Mouse (Mus musculus) stomach, embryonic 15.5 days (tissue): ENCODE results near the gene Pigo. TPM values are rescaled to one million over a fixed set of nuclear protein-coding genes. Genes with fewer than 3 reads are reported as not detected.

Experiments used
- ATAC-seq: fragments of 200-750 bp; cut with Nextera tagmentation; 2 replicates; pipeline ENCODE4 v1.8.0; 2017; ENCODE audit warnings: low read depth, moderate number of reproducible peaks, moderate TSS enrichment; ENCODE audit not compliant: insufficient read depth, low FRiP score
- H3K27ac ChIP-seq: fragments of 300-500 bp; sonication (generic); 2 replicates; pipeline ENCODE4 v1.5.1; 2015; ENCODE audit warnings: mild to moderate bottlenecking, inconsistent platforms
- H3K27me3 ChIP-seq: fragments of 300-500 bp; sonication (generic); replicated peaks from 2 replicates; pipeline ENCODE4 v1.6.1; 2015; ENCODE audit warnings: inconsistent platforms
- H3K36me3 ChIP-seq: fragments of 300-500 bp; sonication (generic); 2 replicates; pipeline ENCODE4 v1.6.1; 2015; ENCODE audit warnings: inconsistent platforms
- H3K4me1 ChIP-seq: fragments of 300-500 bp; sonication (generic); 2 replicates; pipeline ENCODE4 v1.6.1; 2015; ENCODE audit warnings: inconsistent platforms
- H3K4me2 ChIP-seq: fragments of 300-500 bp; sonication (generic); 2 replicates; pipeline ENCODE4 v1.6.1; 2015; ENCODE audit warnings: mild to moderate bottlenecking, inconsistent platforms
- H3K4me3 ChIP-seq: fragments of 300-500 bp; sonication (generic); replicated peaks from 2 replicates; pipeline ENCODE4 v1.5.1; 2015; ENCODE audit warnings: inconsistent platforms
- H3K9ac ChIP-seq: fragments of 300-500 bp; sonication (generic); 2 replicates; pipeline ENCODE4 v1.6.1; 2015; ENCODE audit warnings: inconsistent platforms
- H3K9me3 ChIP-seq: fragments of 300-500 bp; sonication (generic); 2 replicates; pipeline ENCODE4 v1.6.1; 2016; ENCODE audit warnings: inconsistent platforms
- WGBS: fragments of 180-500 bp; shearing (Covaris S2); methylation state at CpG from one replicate; pipeline ENCODE4 v1.1.7; 2015; 5-methylcytosine and 5-hydroxymethylcytosine counted together
- polyA plus RNA-seq: library from polyadenylated mRNA; unstranded; fragments of >200 nt; fragmentation: Nextera tagmentation; extraction: Ambion mirVana; gene quantifications from 2 replicates; pipeline ENCODE4 v1.2.1, GENCODE M21; 2015

Pigo gene
- 21.7 and 22.6 TPM in 2 replicates for polyA plus RNA-seq

- peak; percentile 93 for ATAC-seq
- H3K36me3 ChIP-seq: peaks cover 32% of the 10 kb centered on the region
- H3K4me2 ChIP-seq: peak within 1 kb of the TSS; percentile 70
- WGBS: 5% methylated on average over 42 of the region's 42 CpGs
- H3K4me3 ChIP-seq: peak within 1 kb of the TSS; percentile 64
- H3K9ac ChIP-seq: peak within 1 kb of the TSS; percentile 51
- peak within 1 kb of the TSS; percentile 92 for H3K27ac ChIP-seq
- no peaks in the 10 kb centered on the region for H3K9me3 ChIP-seq
- no peaks in the 10 kb centered on the region for H3K27me3 ChIP-seq
- peaks cover 12% of the 10 kb centered on the region for H3K4me1 ChIP-seq
These were observed at the start of gene Pigo for GRCm38 (mm10) chr4:43025084-43025960. Gene Pigo (minus strand): TSS chr4:43025819.

DNA sequence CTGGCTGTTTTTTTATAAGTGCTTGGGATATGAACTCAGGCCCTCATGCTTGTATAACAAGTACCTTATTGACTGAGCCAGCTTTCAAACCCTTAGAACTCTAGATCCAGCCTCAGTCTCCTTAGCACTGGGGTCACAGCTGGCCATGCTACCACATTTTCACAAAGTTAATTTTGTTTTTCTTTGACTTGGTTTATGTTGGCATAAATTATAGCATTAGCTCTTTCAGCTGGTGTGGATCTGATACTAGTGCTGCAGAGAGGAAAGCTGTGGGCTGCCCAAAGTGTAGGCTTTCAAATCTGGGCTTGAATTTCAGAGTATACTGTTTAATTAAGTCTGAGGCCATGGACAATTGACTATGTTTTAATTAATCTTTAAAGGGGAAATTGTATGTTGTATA is 49.3 kb upstream of the Pigo start:
- Histone ChIP-seq H3K4me3 (no peak overlapping the region), H3K27ac (no peak overlapping the region), H3K9me3 (no peaks in the 10 kb centered on the region), H3K4me2 (no peak overlapping the region), H3K27me3 (no peaks in the 10 kb centered on the region), H3K9ac (no peak overlapping the region), H3K4me1 (no peaks in the 10 kb centered on the region), H3K36me3 (no peaks in the 10 kb centered on the region)
- ATAC-seq: no peak

GRCm38 (mm10) chr4:43065471-43065870 is 39.9 kb upstream of the Pigo start:
- Histone ChIP-seq H3K4me2 (no peak overlapping the region), H3K27me3 (no peaks in the 10 kb centered on the region), H3K9me3 (no peaks in the 10 kb centered on the region), H3K9ac (no peak overlapping the region), H3K36me3 (no peaks in the 10 kb centered on the region), H3K4me3 (no peak overlapping the region), H3K4me1 (no peaks in the 10 kb centered on the region), H3K27ac (no peak overlapping the region)
- WGBS: 97% methylated on average over 4 of the region's 4 CpGs
- no peak for ATAC-seq

DNA sequence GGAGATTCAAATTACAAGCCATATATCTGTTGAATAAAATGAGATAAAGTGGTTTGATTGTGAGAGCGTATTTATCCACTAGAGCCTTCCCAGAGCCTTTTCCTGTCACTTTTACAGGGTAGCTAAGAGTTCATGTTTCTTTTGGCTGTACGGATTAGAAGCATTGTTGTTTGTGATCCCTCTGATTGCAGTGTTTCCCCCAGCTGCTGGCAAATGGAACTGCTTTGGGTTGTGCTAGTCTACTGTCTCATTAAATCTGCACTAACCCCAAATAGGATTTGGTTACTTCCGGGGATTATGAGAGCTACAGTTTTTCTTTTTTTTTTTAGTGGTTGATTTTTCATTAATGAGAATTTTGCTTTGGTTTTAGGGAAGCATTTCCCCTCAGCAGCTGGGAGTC is 34.7 kb upstream of the Pigo start:
- Histone ChIP-seq H3K27ac (no peak overlapping the region), H3K4me2 (no peak overlapping the region)
- 44% methylated on average over 3 of the region's 3 CpGs for WGBS

GRCm38 (mm10) chr4:43059697-43060096 is 34.1 kb upstream of the Pigo start:
- Histone ChIP-seq H3K4me3 (peak overlapping the region; percentile 74), H3K9me3 (no peaks in the 10 kb centered on the region), H3K4me2 (peak overlapping the region; percentile 96), H3K9ac (no peak overlapping the region), H3K4me1 (0 out of 2 replicates have a peak, but pooled peaks cover 5% of the 10 kb centered on the region), H3K36me3 (no peaks in the 10 kb centered on the region), H3K27ac (no peak overlapping the region), H3K27me3 (0 out of 2 replicates have a peak, but pooled peaks cover 4% of the 10 kb centered on the region)
- 36% methylated on average over 3 of the region's 3 CpGs for WGBS
- ATAC-seq: no peak

More for the DNA sequence above, 34.7 kb upstream of the Pigo start:
- ATAC-seq: no peak
- no peak overlapping the region for H3K9ac ChIP-seq
- H3K4me3 ChIP-seq: no peak overlapping the region
- H3K4me1 ChIP-seq: 0 out of 2 replicates have a peak, but pooled peaks cover 5% of the 10 kb centered on the region
- 0 out of 2 replicates have a peak, but pooled peaks cover 4% of the 10 kb centered on the region for H3K27me3 ChIP-seq
- no peaks in the 10 kb centered on the region for H3K9me3 ChIP-seq
- no peaks in the 10 kb centered on the region for H3K36me3 ChIP-seq

- H3K4me3 ChIP-seq: peak within 1 kb of the TSS; percentile 74
- peak within 1 kb of the TSS; percentile 96 for H3K4me2 ChIP-seq
- H3K4me1 ChIP-seq: 0 out of 2 replicates have a peak, but pooled peaks cover 5% of the 10 kb centered on the region
- no peaks in the 10 kb centered on the region for H3K36me3 ChIP-seq
- 0 out of 2 replicates have a peak, but pooled peaks cover 4% of the 10 kb centered on the region for H3K27me3 ChIP-seq
- H3K27ac ChIP-seq: peak within 1 kb of the TSS; percentile 86
- no peaks in the 10 kb centered on the region for H3K9me3 ChIP-seq
- under 1% methylated on average over 87 of the region's 90 CpGs for WGBS
- peak within 1 kb of the TSS; percentile 58 for H3K9ac ChIP-seq
- peak; percentile 98 for ATAC-seq
These were observed 33.4 kb upstream of the Pigo start, which contains the start of gene Unc13b for GRCm38 (mm10) chr4:43058753-43059654. Gene Unc13b (plus strand): TSS chr4:43058953.

DNA sequence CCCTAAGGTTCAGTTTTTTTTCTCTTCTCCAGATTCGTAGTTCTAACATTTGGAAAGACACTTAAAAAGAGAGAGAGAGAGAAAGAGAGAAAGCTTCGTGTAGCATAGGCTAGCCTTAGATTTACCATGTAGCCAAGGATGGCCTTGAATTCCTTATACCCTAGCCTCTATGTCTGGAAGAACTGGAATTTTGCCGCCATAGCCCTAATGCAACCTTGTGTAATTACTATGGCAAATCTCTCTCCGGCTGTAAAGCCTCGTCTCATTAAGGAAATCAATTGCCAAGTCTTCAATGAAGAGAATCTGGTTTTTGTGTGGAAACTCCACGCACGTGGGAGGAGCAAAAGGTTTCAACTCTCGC is 32.8 kb upstream of the Pigo start:
- no peak overlapping the region for H3K9ac ChIP-seq
- 19% methylated on average over 8 of the region's 8 CpGs for WGBS

GRCm38 (mm10) chr4:43057654-43058053 is 32.0 kb upstream of the Pigo start:
- Histone ChIP-seq H3K4me2 (no peak overlapping the region), H3K9me3 (no peaks in the 10 kb centered on the region), H3K4me1 (0 out of 2 replicates have a peak, but pooled peaks cover 5% of the 10 kb centered on the region), H3K27ac (no peak overlapping the region), H3K4me3 (no peak overlapping the region), H3K27me3 (0 out of 2 replicates have a peak, but pooled peaks cover 4% of the 10 kb centered on the region), H3K9ac (no peak overlapping the region), H3K36me3 (no peaks in the 10 kb centered on the region)
- 86% methylated on average over 5 of the region's 5 CpGs for WGBS
- no peak for ATAC-seq

More for the DNA sequence above, 32.8 kb upstream of the Pigo start:
- Histone ChIP-seq H3K9me3 (no peaks in the 10 kb centered on the region), H3K4me2 (peak overlapping the region; percentile 96), H3K4me3 (peak overlapping the region; percentile 74), H3K4me1 (0 out of 2 replicates have a peak, but pooled peaks cover 5% of the 10 kb centered on the region), H3K27me3 (0 out of 2 replicates have a peak, but pooled peaks cover 4% of the 10 kb centered on the region), H3K36me3 (no peaks in the 10 kb centered on the region), H3K27ac (no peak overlapping the region)
- no peak for ATAC-seq

DNA sequence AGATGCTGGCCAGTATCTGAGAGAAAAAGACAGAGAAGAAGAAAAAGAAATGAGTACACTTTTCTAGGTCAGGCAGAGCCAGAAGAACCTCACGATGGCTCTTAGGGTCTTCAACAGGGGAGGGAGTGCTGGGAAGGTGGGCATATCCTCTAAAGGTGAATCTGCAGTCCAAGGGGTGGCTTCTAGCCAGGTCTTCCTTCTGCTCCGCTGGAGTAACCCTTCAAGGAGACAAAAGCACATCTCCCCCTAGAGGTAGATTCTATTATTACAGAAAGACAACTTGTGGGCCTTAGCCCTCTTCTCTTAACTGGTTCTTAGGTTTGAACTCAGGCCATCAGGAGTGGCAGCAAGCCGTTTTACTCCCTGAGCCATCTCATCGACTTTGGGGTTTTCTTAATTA is 27.0 kb upstream of the Pigo start:
- H3K4me3 ChIP-seq: no peak overlapping the region
- no peaks in the 10 kb centered on the region for H3K4me1 ChIP-seq
- no peak overlapping the region for H3K9ac ChIP-seq
- H3K9me3 ChIP-seq: no peaks in the 10 kb centered on the region
- WGBS: 9% methylated on average over 4 of the region's 4 CpGs
- no peak overlapping the region for H3K27ac ChIP-seq
- ATAC-seq: no peak
- H3K4me2 ChIP-seq: no peak overlapping the region
- no peaks in the 10 kb centered on the region for H3K27me3 ChIP-seq
- H3K36me3 ChIP-seq: no peaks in the 10 kb centered on the region

DNA sequence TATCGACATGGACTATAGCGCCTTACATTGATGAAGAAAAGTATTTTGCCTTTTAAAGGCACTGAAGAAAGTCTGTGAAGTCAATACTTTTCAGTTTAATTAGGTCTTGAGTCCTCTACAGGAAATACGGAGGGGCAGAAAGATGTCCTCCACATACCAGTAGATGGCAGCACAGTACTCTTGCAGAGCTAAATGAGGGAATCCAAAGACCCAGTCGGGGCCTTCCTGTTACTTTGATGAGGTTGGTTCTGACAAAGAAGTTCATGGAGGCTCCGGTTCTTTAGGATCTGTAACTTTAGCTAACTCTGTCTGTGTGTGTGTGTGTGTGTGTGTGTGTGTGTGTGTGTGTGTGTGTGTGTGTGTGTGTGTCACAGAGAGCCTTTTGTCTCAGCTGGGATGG is 21.6 kb upstream of the Pigo start:
- Histone ChIP-seq H3K4me1 (peaks cover 20% of the 10 kb centered on the region), H3K27ac (no peak overlapping the region), H3K4me2 (peak overlapping the region; percentile 23; the same call in 1 of the 2 replicates), H3K36me3 (no peaks in the 10 kb centered on the region), H3K9ac (no peak overlapping the region), H3K9me3 (no peaks in the 10 kb centered on the region), H3K27me3 (no peaks in the 10 kb centered on the region), H3K4me3 (no peak overlapping the region)
- no peak for ATAC-seq
- 6% methylated on average over 5 of the region's 5 CpGs for WGBS

GRCm38 (mm10) chr4:43046607-43047006 is 21.0 kb upstream of the Pigo start:
- ATAC-seq: no peak
- 52% methylated on average over 5 of the region's 5 CpGs for WGBS
- Histone ChIP-seq H3K27ac (no peak overlapping the region), H3K36me3 (no peaks in the 10 kb centered on the region), H3K9me3 (no peaks in the 10 kb centered on the region), H3K4me3 (no peak overlapping the region), H3K4me1 (peaks cover 20% of the 10 kb centered on the region), H3K9ac (no peak overlapping the region), H3K4me2 (peak overlapping the region; percentile 76), H3K27me3 (no peaks in the 10 kb centered on the region)
